Mouse (Mus musculus) retina, embryonic 14.5 days (tissue): ENCODE results near the gene Wap.
A peak's percentile ranks its signal among the peaks of the same experiment; 100 is the strongest.
"Not testable (repeated sequence)": the region's sequence is repeated elsewhere in the genome, so short reads cannot be mapped to it uniquely, and the experiment has no call there.

ENCODE experiments used
- DNase-seq: peaks from one replicate; pipeline ENCODE4 v3.0.0-alpha.2; 2015; ENCODE audit warnings: low spot score

Gene Wap

DNA sequence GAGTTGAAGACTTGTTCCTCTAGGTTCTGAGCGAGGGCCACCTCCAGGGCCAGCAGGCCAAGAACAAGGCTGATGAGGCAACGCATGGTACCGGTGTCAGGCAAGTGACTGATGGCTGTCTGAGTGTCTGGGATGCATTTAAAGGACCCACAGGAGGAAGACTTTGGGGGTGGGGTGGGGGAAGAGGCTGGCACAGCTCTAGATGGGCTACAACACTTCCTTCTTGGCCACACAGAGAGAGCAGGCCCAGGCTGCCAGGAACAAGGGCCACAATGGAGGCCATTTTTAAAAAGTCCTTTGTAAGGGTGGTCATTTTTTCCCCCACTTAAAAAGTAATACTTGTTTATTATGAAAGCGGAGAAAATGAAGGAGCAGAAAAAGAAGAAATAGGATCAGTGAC, at the start of gene Wap:
TSS of gene Wap (minus strand) at position 101 of the 400 bp plus-strand sequence.
- no peak for DNase-seq

DNA sequence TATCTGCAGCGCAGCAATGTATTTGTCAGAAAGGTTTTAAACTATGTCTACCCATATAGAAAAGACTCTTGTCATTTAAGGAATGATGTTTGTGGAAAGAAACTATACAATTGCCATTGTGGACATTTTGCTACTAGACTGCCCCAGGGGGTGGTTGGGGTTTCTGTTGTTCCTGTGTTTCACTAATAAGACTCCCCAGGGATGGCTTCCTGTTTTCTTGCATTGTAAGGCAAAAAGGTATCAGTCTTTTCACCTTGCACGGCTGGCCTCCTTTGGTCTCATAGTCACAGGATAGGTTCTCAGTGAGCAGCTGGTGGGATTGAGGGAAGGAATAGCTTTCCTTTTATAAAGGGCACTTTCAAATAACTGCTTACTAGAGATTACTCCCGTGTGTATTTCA, 46.3 kb upstream of the Wap start:
- DNase-seq, result no peak

- no peak for DNase-seq
Observed at GRCm38 (mm10) chr11:6680397-6680818, 42.0 kb upstream of the Wap start.

DNA sequence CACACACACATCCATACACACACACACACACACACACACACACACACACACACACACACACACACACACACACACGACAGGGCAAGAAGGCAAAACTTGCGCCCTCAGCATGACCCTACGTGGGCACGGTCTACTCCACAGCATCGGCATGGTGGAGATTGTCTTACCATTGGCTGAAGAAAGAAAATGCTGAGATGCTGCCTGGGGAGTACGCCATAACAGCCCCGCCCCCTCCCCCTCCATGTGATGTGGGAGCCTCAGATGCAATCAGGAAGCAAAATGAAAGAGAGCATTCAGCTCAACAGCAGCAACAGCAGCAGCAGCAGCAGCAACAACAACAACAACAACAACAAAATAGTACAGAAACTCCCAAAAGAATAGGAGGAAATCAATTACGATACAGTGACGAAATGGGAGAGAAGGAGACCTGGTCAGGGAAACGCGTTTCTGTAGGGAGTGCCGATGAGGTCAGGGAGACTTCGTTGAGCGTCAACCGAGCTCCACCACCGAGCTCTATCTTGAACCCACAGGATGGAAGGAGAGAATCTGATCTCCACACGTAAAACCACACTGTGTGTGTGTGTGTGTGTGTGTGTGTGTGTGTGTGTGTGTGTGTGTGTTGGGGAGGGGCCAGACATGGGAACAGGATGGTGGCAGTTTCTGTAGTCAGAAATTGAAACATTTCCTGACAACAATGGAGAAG, 41.4 kb upstream of the Wap start:
- no peak for DNase-seq

DNA sequence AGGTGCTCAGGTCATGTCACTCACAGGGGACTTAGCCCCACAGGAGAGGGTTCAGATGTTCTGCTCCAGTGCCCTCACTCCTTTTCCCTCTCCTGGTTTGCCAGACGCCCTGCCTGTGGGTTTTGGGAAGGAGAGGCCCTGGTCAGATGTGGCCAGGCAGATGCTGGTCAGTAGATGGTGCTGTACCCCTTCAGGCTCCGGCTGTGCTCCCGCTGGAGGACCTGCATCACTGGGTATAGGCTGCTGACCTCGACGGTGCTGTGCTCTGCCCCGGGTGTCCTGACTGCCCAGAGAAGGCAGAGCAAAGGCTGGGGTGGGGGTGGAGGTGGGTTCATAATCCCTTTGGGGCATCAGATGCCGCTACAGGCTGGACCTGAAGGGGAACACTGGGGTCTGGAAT, 39.1 kb upstream of the Wap start:
- DNase-seq, result peak; percentile 46

DNA sequence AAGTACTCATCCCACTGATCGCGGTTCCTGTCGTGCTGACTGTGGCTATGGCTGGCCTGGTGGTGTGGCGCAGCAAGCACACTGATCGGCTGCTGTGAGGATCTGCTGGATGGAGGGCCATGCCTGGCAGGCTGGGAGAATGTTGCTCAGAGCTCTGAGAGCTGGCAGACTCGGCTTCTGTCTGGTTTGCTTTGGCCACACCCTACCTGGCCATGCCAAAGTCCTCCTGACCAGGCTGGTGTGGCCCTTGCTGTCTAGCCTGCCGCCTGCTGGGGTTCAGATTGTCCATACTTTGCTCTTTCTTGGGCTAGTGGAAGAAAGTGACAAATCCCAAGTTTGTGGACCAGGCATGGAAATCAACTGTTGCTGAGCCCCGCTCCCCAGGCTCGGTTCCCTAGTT, 38.2 kb upstream of the Wap start:
- no peak for DNase-seq

DNA sequence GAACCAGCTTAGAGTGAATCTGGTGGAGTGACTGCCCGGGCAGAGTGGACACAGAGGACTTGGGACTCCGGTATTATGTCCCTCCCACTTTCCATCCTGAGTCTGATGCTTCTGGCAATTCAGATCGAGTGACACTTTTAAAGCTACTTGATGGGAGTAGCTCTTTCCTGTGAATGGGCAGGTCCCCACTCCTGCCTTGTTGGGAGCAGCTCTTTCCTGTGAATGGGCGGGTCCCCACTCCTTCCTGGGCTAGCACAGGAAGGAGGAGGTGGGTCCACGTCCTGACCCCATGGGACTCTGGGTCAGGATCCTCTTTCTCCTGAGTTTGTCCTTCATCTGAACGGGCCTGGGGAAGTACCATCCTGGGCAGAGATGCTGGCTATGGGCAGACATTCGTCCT, 37.0 kb upstream of the Wap start:
- DNase-seq, result no peak

DNA sequence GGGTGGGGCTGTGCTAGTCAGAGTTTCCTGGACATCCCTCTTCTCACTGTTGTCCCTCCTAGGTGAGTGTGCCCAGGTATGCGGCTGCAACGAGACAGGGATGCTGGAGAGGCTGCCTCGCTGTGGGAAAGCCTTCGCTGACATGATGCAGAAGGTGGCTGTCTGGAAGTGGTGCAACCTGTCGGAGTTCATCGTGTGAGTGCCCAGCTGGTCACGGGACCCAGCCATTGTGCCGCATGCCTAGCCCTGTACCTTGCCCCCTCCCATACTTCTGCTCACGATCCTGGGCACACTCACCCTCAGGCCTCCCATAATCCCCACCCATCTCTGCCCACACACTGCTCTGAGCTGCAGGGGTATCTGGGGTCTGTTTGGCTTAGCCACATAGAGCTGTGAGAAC, 36.3 kb upstream of the Wap start:
- no peak for DNase-seq

DNA sequence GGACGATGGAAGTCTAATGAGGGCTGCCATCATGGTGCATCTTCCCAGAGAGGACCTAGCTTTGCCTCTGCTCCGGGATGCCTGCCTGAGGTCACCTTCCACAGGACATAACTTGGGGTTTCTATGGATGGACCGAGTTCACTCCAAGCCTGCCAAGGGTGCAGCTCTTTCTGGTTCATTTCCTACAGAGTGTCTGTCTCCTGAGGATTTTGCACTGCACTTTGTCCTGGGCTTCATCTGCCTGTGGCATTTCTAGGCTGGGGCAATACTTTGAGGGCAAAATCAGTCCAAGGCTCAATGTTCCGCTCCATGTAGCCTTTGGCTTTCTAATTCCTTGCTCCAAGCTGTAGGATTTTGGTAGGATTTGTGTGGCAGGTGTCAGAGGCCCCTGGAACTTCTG, 32.4 kb upstream of the Wap start:
- no peak for DNase-seq

- no peak for DNase-seq
Observed at GRCm38 (mm10) chr11:6670044-6670443, 31.6 kb upstream of the Wap start.

DNA sequence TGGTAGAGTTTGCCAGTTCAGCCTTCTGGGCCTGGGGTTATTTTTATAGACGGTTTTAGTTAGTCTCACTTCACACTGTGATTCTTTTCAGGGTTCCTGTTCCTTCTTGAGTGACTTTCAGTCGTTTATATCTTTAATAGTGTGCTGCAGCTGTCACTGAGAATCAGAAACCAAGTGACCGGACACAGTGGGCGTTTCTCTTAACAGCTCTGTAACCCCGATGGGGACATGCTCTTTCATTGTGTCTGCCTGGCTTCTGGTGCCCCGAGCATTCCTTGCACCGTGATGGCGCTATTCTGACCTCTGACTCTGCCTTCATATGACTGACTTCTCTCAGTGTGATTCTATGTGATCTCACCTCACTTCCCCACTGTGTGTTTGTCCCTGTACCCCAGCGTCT, 30.6 kb upstream of the Wap start:
- DNase-seq, result peak; percentile 49

DNA sequence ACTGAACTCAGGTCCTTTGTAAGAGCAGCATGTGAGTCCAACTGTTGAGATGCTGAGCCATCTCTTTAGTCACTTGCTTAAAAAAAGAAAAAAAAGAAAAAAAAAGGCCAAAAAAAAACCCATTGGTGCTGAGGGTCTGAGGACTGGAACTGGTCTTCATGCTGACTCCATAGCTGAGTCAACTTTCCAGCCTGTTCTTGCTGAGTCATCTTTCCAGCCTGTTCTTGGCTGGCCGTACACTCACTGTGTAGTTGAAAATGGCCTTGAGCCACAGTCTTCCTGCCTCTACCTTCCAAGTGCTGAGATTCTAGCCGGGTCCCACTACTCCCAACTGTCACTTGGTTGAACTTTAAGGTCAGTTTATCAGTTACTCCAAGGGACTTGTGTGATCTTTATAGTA, 28.2 kb upstream of the Wap start:
- no peak for DNase-seq

- peak; percentile 43 for DNase-seq
Observed at GRCm38 (mm10) chr11:6661206-6661605, 22.8 kb upstream of the Wap start.

- peak; percentile 82 for DNase-seq
Observed at GRCm38 (mm10) chr11:6658271-6658670, 19.8 kb upstream of the Wap start, which contains the start of gene Ramp3. Gene Ramp3, plus strand, starts transcription at chr11:6658521.

DNA sequence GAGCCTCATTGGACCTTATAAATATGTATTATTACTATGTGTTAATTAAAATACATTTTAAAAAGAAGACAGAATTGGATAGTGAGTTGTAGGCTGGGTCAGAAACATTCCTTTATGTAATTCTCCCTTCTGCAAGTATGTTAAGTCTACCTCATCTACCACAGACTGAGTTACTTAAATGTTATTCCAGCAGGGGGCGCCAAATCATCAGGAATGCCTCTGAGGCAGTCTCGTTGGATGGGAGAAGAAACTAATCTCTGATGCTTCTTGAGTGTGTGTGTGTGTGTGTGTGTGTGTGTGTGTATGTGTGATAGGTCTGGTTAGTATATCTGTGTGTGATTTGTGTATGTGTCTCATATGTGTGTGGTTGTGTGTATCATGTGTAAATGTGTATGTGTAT, 16.5 kb upstream of the Wap start:
- peak; percentile 96 for DNase-seq

DNA sequence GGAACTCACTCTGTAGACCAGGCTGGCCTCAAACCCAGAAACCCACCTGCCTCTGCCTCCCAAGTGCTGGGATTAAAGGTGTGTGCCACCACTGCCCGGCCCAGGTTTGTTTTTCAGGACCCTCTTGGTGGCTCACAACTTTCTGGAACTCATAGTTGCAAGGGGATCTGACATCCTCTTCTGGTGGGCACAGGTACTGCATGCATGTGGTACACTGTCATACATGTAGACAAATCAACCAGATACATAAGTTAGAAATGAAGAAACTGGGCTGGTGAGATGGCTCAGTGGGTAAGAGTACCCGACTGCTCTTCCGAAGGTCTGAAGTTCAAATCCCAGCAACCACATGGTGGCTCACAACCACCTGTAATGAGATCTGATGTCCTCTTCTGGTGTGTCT, 14.5 kb upstream of the Wap start:
- DNase-seq, result not testable (repeated sequence)

GRCm38 (mm10) chr11:6650519-6650918, 12.1 kb upstream of the Wap start:
- DNase-seq, result no peak

DNA sequence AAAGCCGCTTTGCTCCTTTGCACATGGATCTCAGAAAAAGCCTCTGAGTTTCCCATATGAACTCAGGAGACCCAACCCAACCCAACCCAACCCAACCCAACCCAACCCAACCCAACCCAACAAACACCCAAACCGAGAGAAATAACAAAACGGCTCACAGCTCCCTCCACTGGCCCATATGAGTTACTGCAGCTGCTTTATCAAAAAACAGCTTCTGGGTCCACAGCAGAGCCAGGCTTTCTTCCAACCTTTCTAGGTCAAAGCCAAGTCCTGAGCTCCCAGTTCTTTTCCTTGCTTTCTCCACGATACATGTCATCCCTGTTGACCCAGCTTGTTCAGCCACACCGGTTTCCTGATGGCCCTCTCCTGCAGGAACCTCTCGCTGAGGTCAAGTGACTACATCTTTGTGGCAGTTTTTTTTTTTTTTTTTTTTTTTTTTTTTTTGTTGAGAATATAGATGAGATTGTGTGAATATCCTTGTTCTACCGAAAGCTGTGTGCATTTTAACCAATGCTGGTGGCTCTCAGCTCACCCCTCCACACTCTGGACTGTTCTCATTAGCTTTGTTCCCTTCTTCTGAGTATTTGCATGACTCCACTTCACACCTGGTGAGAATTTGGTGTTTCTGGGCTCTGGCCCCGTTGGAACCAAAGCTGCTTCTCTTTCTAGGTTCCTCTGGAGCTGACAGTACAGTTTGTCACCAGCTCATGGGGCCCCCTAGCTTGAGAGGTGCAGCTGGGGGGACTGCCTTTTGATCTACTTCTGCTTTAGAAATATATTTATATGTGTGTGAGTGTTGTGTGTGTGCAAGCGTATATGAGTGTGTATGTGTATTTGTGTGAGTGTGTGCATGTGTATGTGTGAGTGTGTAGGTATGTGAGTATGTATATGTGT, 9.6 kb upstream of the Wap start:
- DNase-seq, result no peak

- peak; percentile 42 for DNase-seq
Observed at GRCm38 (mm10) chr11:6644566-6644965, 6.1 kb upstream of the Wap start.

DNA sequence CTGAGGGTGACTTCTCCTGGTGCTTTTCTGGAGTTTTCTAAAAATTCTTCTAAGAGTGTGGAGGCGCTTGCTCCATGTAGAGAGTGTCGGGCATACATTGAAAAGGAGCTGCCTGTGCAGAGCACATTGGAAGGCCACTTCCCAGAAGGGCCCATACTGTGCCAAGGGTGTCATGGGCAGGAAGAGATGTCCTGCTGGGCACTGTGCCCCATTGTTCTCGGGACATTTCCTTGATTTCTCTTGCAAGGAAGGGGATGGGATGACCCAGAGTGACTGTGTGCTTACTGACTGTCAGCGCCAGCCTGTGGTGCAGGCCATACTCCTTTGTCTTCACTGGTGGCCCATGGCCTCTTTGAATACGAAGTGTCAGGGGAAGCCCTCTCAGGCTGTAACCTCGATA, 635 bp upstream of the Wap start:
- DNase-seq, result no peak

DNA sequence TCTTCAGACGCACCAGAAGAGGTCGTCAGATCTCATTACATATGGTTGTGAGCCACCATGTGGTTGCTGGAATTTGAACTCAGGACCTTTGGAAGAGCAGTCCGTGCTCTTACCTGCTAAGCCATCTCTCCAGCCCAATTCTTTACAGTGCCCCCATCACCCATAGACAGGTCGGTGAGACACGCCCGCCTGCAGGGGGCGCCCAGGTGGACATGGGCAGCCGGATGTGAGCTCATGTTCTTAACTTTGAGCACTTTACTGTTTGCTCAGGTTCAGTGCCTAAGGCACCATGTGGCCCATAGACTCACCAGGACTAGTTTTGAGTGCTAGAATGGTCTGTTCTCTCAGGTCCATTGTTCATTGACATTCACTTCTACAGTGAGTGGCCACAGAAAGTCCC, 2.3 kb downstream of the Wap start:
- no peak for DNase-seq

GRCm38 (mm10) chr11:6629655-6630054, 8.8 kb downstream of the Wap start:
- DNase-seq, result peak; percentile 61

DNA sequence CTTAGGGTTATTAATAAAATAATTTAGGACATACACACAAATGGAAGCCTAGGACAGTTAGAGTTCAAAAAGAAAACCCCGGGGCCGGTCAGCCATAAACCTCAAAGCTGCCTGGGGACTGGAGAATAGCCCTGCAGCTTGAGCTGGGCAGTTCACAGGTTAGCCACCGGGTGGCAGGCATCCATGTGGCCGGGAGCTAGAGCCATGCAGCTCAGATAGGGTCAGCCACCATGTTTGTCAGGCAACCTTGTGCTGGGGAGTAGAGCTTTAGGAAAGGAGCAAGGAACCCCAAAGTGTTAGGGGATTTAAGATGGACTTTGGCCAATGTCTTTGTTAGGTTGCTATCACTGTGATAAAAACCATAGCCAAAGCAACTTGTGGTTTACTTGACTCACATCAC, 9.9 kb downstream of the Wap start:
- DNase-seq, result peak; percentile 75
